Mouse (Mus musculus): ENCODE measurements around the gene Gm20605.

DNA sequence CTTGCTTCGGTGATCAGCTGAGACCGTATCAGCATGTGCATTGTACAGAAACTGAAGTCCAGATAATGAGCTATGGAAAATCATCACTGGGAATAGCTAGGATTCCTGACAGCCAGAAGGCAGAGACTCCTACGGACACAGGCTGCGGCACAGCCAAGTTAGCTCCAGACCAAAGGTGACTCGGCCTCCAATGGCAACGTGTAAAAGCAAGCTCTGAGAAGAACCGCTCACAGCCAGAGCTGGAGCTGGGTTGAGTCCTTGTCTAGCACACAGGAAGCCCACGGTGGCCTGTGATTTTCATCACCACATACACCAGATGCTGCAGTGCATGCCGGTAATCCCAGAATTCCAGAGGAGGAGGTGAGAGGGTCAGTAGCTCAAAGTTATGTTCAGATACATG, 61.6 kb downstream of the Gm20605 start:
- TF ChIP-seq CTCF (IDR thresholded peaks at IDR 0.05; ENCODE audit: extremely low read depth, insufficient read depth, low read length): no peak
- no peak for TF ChIP-seq POLR2A (IDR thresholded peaks at IDR 0.05; ENCODE audit: extremely low read depth, insufficient read depth, low read length)
